Mouse (Mus musculus): ENCODE measurements around the gene Numb.

The Numb gene

DNA sequence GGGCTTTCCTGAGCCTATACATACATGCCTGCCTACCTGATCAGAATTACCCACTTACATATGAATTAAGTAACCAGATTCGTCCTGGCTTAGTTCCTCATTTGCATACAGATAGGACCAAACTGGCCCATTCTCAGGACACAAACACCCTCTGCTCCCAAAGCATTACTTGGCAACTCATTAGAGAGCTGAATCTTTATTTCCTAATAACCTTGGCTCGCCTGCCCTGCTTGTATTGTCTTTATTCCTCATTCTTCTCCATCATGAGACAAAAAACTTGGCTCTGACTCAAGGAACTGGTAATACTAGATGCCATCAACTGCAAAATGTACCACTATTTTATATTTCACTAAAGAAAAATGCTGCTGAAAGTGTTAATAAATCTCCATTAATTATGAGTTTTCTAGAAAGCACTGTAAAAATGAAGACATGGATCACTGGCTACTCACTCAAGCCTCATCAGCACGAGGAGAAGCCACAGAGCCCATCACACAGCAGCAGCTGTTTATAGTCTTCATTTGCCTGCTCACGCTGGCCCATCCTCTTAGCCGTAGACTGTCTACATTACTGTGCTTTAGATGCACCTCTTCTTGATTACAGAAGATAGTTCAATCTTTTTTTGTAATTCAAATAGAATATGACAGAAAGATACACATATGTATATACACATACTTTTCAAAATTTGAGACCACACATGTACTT lies 69.1 kb downstream of the Numb start:
- no peak for DNase-seq (ENCODE audit: low read depth, low spot score)

DNA sequence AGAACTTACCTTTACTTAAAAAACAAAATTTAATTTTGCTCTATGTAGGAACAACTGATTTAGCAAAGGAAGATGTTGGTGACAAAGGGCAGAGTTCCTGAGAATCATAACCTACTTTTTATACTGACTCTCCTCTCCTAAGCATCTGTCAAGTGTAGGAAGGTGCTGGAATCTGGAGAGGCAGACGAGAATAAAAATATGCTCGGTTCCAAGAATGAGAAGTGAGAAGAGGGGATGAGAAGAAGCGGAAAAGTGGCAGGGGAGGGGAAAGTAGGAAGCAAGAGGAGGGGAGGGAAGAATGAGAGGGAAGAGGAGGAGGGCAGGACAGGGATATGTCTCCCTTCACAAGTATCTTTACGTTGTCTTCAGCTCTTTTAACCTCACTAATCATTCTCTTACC lies 71.4 kb downstream of the Numb start:
- no peak for DNase-seq (ENCODE audit: low read depth, low spot score)

DNA sequence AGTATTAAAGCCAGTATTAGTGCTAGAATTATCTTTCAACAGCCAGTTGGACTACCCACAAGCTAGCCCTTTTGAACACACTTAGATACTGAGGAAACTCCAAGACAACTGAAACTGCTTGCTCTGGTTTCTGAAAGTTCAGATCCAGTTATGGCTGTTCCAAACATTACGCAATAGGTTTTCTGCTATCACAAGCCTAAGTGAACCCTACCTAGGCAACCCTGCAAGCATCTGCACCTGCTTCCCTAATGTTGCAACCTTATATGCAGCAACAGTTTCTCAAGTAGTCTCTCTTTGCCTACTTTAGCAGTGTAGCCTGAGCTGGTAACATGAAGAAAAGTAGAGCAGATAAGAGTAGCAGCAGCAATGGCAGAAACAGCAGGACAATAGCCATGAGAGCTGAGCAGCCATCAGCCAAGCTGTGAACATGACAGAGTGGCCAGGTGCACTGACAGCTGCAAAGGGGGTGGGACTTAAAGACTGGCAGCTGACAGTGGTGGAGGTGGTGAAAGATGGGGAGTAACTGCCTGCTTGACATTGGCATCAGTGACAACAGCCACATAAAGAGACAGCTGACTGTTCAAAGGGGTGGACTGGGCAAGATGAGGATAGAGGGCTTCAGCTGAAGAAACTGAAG lies 73.0 kb downstream of the Numb start:
- no peak for DNase-seq (ENCODE audit: low read depth, low spot score)

DNA sequence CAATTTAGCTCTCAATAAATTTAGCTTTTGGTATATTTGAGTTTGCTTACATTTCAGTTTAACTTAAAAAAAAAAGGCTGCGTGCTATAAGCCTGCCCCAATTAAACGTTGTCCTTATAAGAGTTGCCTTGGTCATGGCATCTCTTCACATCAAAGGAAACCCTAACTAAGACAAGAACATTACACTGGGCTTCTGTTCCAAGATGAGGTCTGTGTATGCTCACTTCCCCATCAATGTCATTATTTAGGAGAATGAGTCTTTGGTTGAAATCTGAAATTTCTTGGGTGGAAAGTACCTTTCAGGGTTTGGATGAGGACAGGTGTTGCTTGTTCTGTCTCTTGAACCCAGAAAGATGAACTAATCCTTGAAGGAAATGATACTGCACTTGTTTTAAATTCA lies 73.9 kb downstream of the Numb start:
- DNase-seq (ENCODE audit: low read depth, low spot score): no peak

DNA sequence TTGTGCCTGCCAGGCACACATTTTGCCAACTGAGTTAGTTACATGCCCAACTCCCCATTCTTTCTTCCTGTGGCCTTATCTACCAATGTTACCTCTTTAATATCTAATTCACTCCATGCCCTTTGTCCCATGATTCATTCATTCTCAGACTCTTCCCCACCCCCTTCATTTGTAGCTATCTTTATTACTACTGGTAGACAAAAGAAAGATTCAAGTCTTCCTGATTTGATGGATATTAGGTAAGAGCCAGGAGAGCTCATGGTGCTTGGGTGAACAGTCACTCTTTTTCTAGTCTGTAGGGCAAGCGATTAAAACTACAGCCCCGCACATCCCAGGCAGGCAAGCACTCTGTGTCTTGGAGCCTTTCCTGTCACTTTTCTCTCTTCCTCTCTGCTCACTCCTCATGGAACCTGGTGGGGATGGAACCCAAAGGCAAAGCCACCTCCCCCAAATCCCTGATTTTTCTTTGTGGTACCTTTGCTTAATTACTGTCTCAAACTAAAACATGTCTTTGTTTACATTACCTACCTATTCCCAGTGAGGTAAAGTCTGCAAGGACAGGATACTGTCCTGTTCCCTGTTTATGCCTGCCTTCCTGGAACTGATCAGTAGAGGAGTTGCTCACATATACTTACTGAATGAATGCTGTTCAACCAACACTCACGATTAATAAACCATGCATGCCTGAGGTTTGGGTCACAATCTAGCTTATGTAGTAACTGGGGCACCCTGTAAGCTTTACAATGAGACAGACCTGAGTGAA lies 78.9 kb downstream of the Numb start:
- DNase-seq (ENCODE audit: low read depth, low spot score): peak; percentile 10

DNA sequence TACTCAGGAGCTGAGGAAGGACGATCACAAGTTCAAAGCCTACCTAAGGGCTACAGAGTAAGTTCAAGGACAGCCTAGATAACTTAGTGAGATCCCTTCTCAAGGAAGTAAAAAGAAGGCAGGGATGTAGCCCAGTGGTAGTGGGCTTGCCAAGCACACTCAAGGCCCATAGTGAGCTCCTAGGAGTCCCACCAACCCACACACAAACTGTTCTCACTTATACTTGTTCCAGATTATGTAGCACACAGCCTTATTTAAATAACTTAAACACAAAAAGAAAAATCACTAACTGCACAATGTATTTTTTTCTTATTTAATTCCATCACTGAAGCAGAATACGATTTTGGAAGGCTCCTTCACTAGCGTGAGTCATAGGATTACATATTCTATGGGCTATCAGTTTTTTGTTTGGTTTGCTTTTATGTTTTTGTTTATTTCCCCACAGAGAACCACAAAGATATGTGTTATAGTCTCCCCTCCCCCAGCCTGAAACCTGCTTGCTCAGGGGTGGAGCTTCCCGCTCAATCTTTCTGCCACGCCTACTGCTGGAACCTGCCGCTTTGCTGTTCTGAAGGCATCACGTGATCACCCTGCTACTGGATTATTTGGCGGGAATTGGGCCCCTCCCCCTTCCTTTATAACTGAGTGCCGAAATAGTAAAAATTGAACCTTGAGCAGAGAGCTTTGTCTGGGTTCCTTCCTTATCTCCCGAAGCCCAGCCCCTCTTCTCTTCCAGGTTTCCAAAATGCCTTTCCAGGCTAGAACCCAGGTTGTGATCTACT lies 80.1 kb downstream of the Numb start:
- no peak for DNase-seq (ENCODE audit: low read depth, low spot score)

DNA sequence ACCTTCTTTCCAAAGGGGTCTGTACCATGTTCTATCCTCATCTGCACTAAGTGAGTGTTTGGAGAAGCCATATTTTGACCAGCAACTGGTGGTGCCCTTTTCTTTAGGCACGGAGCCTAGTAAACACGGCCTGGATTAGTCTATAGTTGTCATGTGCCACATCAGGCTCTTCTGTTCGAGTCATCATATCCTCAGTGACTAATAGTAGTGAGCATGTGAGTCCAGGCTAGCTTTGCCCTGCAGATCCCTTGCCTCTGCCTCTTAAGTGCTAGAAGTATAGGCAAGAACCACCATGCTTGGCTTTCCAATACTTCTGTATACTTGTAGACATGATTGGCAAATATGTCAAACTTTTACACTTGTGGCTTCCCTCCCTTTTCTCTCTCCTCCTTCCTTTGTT lies 87.8 kb downstream of the Numb start:
- peak; percentile 71 for DNase-seq (ENCODE audit: low read depth, low spot score)

DNA sequence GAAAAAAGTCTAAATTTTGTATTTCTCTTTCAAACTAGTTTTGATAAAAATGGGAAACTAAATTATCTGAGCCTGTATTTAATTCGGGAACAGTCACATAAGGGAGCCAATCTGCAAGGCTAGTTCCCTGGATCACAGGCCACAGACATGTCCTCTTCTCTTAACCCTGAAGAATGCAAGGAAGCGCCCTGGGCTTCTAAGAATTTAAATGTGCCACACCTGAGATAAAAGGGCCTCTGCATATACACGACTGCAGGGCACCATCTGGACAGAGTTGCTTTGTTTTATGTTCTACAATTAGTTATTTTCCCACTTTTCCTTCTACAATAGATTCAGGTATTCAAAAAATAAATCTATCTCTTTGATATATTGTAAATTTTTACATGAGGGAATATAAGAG lies 91.3 kb downstream of the Numb start:
- no peak for DNase-seq (ENCODE audit: low read depth, low spot score)

DNA sequence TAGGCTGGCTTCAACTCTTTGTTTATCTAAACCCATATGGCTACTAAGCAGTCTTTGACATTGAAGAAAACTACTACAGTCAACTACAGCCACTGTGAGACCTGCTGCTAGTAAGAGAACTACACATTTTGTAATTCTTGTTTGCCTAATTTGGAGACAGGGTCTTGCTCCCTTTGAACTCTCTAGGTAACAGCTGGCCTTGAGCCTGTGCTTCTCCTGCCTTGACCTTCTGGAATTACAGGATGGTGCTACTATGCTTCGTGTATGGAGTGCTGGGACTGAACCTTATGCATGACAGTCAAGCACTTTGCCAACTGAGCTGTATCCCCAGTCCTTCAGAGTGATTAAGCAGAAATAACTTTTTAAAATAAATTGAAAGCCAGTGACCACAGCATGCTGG lies 105.1 kb downstream of the Numb start:
- DNase-seq (ENCODE audit: low read depth, low spot score): no peak

DNA sequence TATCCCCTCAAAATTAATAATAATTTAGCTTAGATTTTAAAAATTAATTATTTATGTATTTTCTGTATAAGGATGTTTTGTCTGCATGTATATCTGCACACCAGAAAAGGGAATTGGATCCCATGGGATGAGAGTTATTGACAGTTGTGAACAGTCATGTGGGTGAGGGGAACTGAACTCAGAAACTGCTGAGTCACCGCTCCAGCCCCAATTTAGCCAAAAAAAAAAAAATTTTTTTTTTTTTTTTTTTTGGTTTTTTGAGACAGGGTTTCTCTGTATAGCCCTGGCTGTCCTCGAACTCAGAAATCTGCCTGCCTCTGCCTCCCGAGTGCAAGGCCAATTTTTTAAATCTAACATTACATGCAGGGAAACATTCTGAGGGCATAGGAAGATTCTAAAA lies 109.8 kb downstream of the Numb start:
- no peak for DNase-seq (ENCODE audit: low read depth, low spot score)

DNA sequence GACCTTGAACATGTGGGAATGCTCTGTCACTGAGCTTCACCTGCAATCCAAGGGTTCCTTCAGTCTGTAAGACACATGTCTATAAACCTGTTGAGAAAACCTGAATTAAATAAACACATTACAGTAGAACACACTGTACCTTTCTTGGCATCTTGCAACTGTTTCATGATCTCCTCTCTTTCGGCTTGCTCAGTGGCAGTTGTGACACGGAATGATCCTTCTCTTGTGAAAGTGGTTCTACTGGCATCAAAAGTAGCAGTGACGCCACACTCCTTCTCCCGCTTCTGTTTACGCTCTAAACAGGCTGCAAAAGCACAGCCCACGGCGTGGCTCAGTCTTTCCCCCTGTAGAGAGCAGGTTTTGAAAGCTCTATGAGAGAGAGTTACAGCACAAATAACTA lies 118.1 kb downstream of the Numb start:
- no peak for DNase-seq (ENCODE audit: low read depth, low spot score)

DNA sequence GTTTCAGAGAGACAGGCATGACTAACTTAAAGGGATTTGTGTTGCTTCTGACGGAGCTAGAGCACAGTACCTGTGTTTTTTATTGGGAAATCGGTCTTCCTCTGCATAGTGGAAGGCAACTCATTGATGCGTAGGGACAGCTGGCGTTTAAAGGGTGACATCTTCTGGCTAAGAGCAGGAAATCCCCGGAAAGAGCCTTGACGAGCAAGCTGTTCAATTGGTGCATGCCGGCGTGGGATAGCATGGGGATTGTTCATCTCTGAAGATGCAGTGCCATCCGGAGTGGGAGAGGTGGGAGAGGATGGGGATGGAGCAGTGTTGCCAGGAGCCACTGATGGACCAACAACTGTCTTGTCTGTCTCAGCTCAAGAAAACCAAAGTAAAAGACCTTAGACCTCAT lies 120.8 kb downstream of the Numb start:
- DNase-seq (ENCODE audit: low read depth, low spot score): no peak

DNA sequence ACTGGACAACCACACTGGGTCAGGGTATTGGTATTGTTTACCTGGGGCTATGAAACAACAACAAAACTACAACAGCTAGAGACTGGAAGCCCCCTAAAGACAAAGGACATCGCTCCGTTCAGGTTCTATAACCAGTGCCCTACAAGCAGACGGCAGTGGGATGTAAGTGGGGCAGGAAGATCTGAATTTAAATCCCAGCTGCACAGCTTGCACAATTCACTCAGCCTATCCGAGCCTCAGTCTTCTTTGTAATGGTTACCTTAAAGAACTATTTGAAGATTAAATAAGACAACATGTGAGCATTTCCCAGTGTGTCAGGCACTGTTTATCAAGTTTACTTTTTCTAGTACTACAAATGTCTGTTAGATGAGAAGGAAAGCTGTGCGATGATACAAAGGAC lies 123.4 kb downstream of the Numb start:
- DNase-seq (ENCODE audit: low read depth, low spot score): no peak

DNA sequence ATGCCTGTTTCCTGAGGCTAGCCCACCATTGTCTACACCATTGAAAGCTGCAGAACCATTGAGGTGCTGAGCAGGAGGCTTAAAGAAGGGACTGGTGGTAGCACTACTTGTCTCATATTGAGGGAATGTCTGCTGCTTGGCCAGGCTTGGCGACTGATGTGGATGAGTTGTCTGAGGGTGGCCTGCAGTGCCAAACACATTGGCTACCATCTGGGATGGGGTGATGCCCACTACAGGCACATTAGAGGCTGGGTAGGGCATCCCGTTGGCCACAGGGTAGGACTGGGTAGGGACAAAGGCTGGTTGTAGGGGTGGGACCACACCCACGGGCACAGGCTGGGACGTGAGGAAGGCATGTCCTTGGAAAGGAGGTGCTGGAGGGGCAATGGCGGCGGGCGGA lies 126.1 kb downstream of the Numb start:
- DNase-seq (ENCODE audit: low read depth, low spot score): no peak

DNA sequence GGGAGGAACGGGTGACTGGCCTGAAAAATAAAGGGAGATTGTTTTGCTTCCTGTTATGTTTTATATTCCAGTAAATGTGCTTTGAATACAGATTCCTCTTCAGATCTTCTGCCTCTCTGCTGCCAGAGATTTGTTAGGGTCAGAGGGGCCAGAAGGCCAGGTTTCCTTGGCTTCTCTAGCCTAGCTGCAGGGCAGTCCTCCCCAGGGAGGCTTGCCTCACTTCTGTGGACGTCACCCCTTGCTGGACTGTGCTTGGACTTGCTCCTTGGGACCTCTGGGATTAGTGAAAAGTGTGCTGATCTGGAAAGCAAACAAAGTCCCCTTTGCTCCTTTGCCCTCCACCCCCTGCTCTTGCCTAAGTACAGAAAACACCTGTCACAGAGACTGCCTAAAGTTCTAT lies 126.7 kb downstream of the Numb start:
- no peak for DNase-seq (ENCODE audit: low read depth, low spot score)

DNA sequence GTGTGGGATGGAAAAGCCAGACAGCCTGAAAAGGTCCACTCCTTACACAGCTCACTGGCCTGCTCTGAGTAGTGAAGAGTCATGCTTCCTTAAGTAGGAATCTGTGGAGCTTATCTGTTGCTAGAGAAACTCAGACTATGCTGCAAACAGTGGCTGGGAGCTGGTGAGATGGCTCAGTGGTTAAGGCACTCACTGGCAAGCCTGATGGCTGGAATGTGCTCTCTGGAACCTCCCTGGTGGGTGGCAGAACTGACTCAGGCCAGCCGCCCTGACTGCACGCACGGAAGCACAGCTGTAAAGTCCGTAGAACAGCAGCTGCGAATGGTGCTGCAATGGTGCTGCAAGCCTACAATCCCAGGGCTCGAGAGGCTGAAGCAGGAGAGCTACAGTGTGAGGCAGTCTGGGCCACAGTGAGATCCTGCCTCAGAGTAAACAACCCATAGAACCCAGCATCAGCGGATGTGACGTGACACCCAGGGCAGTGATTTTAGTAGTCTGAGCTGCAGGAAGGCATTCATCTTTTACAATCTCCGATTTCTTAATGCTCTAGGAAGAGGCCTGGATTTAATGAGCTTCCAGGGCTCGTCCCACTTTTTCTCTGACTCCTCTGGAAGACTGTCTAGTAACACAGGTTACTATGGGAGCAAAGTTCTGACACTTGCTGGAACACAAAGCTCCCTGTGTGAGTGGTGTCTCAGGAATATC lies 128.9 kb downstream of the Numb start:
- no peak for DNase-seq (ENCODE audit: low read depth, low spot score)

DNA sequence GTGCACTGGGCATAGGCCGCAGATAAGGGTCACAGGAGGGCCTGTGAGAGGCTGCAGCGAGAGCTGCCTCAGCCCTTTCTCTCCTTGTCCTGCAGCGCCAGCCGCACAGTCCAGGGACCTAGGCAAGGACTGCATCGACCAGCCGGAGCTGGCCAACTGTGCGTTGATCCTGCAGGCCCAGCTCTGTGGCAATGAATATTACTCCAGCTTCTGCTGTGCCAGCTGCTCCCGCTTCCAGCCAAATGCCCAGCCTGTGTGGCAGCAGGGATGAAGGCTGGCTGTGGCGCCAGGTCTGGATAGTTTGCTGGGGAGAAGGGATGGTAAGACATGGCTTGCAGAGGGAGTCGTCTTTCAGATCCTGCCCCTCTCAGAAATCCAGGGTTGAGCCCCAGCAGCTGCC lies 130.0 kb downstream of the Numb start:
- no peak for DNase-seq (ENCODE audit: low read depth, low spot score)

DNA sequence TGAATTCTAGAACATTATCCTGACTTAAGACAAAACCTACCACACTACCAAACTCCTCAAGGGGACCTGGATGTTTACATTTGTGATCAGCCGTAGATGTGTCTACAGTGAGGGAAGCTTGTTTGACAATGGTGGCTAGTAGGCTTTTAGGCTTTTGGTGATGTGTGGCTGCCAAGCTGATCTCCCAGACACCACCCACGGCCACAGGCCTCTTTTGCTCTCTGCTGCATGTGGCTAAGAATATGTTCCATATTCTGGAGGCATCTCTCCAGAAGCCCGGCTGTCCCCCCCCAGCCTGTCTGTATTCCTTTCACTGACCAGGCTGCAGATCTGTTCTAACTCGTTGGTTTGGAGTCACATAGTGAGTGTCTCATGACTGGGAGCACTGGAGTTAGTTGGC lies 131.0 kb downstream of the Numb start:
- DNase-seq (ENCODE audit: low read depth, low spot score): no peak

DNA sequence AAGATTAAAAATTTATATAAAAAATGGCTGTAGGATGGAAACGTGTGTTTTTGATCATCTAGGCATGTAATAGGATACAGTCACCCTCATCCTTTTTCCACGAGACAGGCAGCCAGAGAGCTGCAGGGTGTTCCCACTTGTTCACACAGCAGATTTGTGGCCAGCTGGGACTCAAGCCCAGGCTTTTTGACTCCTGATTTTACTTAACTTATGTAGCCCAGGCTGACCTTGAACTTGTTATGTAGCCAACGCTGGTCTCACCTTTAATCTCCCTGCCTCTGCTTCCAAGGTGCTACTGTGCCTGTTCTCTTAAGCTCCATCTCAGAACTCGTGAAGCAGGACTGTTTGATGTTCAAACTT lies 132.0 kb downstream of the Numb start:
- DNase-seq (ENCODE audit: low read depth, low spot score): peak; percentile 70

DNA sequence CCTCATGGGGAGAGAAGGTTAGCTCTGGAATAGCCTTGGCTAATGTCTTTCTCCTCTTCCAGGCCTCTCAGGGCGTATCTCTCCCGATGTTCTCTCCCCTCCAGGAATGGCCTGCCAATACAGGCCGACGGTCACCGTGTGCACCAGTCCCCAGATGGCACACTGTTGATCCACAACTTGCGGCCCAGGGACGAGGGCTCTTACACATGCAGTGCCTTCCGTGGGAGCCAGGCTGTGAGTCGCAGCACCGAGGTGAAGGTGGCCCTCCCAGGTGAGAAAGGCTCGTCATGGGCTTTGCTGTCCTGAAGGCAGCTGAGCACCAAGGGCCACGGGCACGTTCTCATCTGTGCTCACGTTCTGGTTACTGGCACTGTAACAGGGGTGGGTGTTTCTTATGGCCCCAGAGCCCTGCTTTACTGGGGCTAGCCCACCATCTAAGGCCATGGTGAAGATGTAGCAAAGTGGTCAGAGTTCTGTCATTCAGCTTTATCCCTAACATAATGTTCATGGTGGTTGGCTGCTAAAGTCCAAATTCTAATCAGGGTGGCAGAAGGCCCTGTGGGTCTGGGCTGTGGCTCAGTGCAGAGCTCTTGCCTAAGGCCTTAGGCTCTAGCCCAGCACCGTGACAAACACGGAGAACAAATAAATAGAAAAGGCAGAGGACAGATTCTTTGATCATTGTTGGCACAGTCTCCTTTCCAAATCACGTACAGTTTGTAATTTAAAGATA lies 132.5 kb downstream of the Numb start:
- DNase-seq (ENCODE audit: low read depth, low spot score): no peak

DNA sequence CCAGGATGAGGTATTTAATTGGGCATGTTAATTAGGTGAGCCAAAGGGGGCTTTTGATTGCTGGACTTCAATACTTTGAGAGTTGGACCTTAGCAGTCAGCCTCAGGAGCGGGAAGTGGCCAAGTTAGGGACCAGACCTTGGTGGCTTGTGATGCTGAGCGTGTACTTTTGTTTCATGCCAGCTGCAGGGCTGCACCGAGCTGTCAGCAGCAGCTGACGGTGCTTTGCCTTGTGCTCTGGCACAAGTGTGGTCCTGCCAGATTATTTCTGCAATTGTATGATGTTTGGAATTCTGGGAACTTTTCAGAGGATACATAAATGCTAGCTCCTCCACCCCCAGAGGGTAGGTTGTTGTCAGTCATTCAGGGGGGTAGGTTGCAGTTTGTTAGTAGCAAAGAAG lies 136.4 kb downstream of the Numb start:
- DNase-seq (ENCODE audit: low read depth, low spot score): no peak
